Mouse (Mus musculus) MEL (cell line): ENCODE measurements around the gene Grb7.

Experiments used
- CHD1 ChIP-seq: IDR thresholded peaks from 2 replicates; pipeline ENCODE4 v1.6.1; 2012; ENCODE audit warnings: low read depth, mild to moderate bottlenecking, inconsistent platforms, low read length, improper control_type of control experiment
- CTCF ChIP-seq, 3 experiments: IDR thresholded peaks in 2 of 3; conservative IDR thresholded peaks in 1 of 3; 2 replicates each; pipeline ENCODE4 v1.5.1; 2011 to 2012; ENCODE audit warnings: low read length in 3 of 3, low read depth in 2 of 3, mild to moderate bottlenecking in 2 of 3, improper control_type of control experiment in 1 of 3, inconsistent platforms in 1 of 3, mixed read lengths in 1 of 3, moderate library complexity in 1 of 3; ENCODE audit not compliant: control insufficient read depth in 1 of 3, insufficient read depth in 1 of 3, poor library complexity in 1 of 3, severe bottlenecking in 1 of 3
- EP300 ChIP-seq, 2 experiments: IDR thresholded peaks; 2 replicates each; pipeline ENCODE4 v1.6.1; 2011; ENCODE audit warnings: improper control_type of control experiment in 2 of 2, low read length in 2 of 2, low read depth in 1 of 2, mild to moderate bottlenecking in 1 of 2
- MAX ChIP-seq: IDR thresholded peaks from 2 replicates; pipeline ENCODE4 v1.6.1; 2011; ENCODE audit warnings: low read length, improper control_type of control experiment
- MAZ ChIP-seq: IDR thresholded peaks from 2 replicates; pipeline ENCODE4 v1.6.1; 2012; ENCODE audit warnings: low read depth, mild to moderate bottlenecking, inconsistent platforms, low read length, improper control_type of control experiment
- POLR2A ChIP-seq, 2 experiments: IDR thresholded peaks; 2 replicates each; pipeline ENCODE4 v1.6.1; 2011 to 2012; ENCODE audit warnings: low read length in 2 of 2, mild to moderate bottlenecking in 2 of 2, control low read depth in 1 of 2, improper control_type of control experiment in 1 of 2, low read depth in 1 of 2, moderate library complexity in 1 of 2; ENCODE audit not compliant: control insufficient read depth in 1 of 2, insufficient read depth in 1 of 2, poor library complexity in 1 of 2
- POLR2AphosphoS2 ChIP-seq: IDR thresholded peaks from 2 replicates; pipeline ENCODE4 v1.6.1; 2011; ENCODE audit warnings: low read length, improper control_type of control experiment
- SIN3A ChIP-seq: IDR thresholded peaks from 2 replicates; pipeline ENCODE4 v1.6.1; 2012; ENCODE audit warnings: low read length, improper control_type of control experiment, inconsistent platforms
- ZKSCAN1 ChIP-seq: IDR thresholded peaks from 2 replicates; pipeline ENCODE4 v1.6.1; 2012; ENCODE audit warnings: low read depth, mild to moderate bottlenecking, inconsistent platforms, low read length, improper control_type of control experiment, moderate library complexity

- TF ChIP-seq MAZ (no peak), EP300 (IDR thresholded peaks at IDR 0.05; ENCODE audit: low read depth in 1 of 2, low read length in 2 of 2) (no peak), POLR2A (IDR thresholded peaks at IDR 0.05; ENCODE audit: control insufficient read depth in 1 of 2, insufficient read depth in 1 of 2, low read depth in 1 of 2, low read length in 2 of 2, poor library complexity in 1 of 2) (no peak), MAX (no peak), ZKSCAN1 (no peak), SIN3A (no peak), CTCF (IDR thresholded peaks at IDR 0.05 in 2 of 3, conservative IDR thresholded peaks at IDR 0.05 in 1 of 3; ENCODE audit: control insufficient read depth in 1 of 3, insufficient read depth in 1 of 3, low read depth in 2 of 3, low read length in 3 of 3, poor library complexity in 1 of 3, severe bottlenecking in 1 of 3) (no peak), CHD1 (no peak), POLR2AphosphoS2 (no peak)
These were observed 35.0 kb downstream of the Grb7 start for GRCm38 (mm10) chr11:98481231-98481630.
